Mouse (Mus musculus): Measurements from ENCODE around the gene Trim11. TPM values are rescaled to one million over a fixed set of nuclear protein-coding genes. Genes with fewer than 3 reads are reported as not detected.

Gene Trim11
- total and polyA plus RNA-seq, 2 experiments, result 13.4 to 22.4 TPM

- 40% methylated on average over 15 of the region's 15 CpGs for WGBS
These were observed 18.6 kb upstream of the Trim11 start for GRCm38 (mm10) chr11:58959186-58959825.

DNA sequence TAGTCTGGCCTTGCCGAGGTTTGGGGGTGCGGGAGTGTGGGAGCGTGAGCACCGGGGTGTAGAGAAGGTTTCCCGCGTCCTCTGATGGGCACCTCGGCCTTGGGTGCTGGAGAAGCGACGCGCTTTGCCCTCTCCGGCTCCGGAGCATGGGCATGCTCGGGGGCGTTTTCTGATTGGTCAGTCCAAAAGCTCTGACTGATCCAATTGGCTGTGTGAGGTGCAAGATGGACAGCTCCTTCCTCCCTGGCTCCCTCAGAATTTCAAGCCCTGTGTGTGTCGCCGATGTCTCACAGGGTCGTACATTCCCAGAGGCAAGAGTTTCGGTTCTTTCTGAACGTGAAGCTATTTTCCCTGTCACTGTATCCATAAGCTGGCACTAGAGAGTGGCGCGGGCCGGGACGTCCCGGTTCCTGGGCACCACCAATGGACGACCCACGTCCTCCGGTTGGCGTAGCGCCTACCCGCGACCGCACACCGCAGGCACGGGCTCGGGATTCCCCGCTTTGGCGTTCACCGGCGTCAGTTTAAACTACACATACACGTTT is 17.9 kb upstream of the Trim11 start:
- Histone ChIP-seq H3K27ac (replicated peaks; ENCODE audit: insufficient read depth, low read depth, low read length) (no peak overlapping the region), H3K79me2 (ENCODE audit: control insufficient read depth, insufficient read depth, low read length) (peaks cover 2% of the 10 kb centered on the region; the same call in 1 of the 2 replicates), H3K27me3 (ENCODE audit: control insufficient read depth, insufficient read depth, low read length) (0 out of 2 replicates have a peak, but pooled peaks cover 5% of the 10 kb centered on the region), H3K36me3 (ENCODE audit: control insufficient read depth, insufficient read depth, low read length) (0 out of 2 replicates have a peak, but pooled peaks cover 2% of the 10 kb centered on the region), H3K4me1 (ENCODE audit: control insufficient read depth, insufficient read depth, low read length) (peaks cover 3% of the 10 kb centered on the region; the same call in 1 of the 2 replicates), H3K9ac (ENCODE audit: low read depth, low read length) (peak overlapping the region; percentile 29), H3K4me3 (ENCODE audit: insufficient read depth, low read depth, low read length) (peak overlapping the region; percentile 58)
- TF ChIP-seq POLR2A (IDR thresholded peaks at IDR 0.05; ENCODE audit: extremely low read depth, insufficient read depth, low read length), result no peak
- peak; percentile 34; the same call in 1 of the 2 replicates for TF ChIP-seq CTCF (IDR thresholded peaks at IDR 0.05; ENCODE audit: low read depth, low read length)
- peak; percentile 73 for DNase-seq (ENCODE audit: extremely low read depth, low read depth, low spot score)
- 14% methylated on average over 40 of the region's 40 CpGs for WGBS

More at GRCm38 (mm10) chr11:58959186-58959825, 18.6 kb upstream of the Trim11 start:
- TF ChIP-seq POLR2A (IDR thresholded peaks at IDR 0.05; ENCODE audit: extremely low read depth, insufficient read depth, low read length), result no peak
- TF ChIP-seq CTCF (IDR thresholded peaks at IDR 0.05; ENCODE audit: low read depth, low read length), result no peak
- no peak overlapping the region for H3K27ac ChIP-seq (replicated peaks; ENCODE audit: insufficient read depth, low read depth, low read length)
- peak; percentile 48 for DNase-seq (ENCODE audit: extremely low read depth, low read depth, low spot score)
- 0 out of 2 replicates have a peak, but pooled peaks cover 5% of the 10 kb centered on the region for H3K27me3 ChIP-seq (ENCODE audit: control insufficient read depth, insufficient read depth, low read length)
- H3K4me3 ChIP-seq (ENCODE audit: insufficient read depth, low read depth, low read length), result no peak overlapping the region
- H3K36me3 ChIP-seq (ENCODE audit: control insufficient read depth, insufficient read depth, low read length), result 0 out of 2 replicates have a peak, but pooled peaks cover 2% of the 10 kb centered on the region
- peaks cover 2% of the 10 kb centered on the region; the same call in 1 of the 2 replicates for H3K79me2 ChIP-seq (ENCODE audit: control insufficient read depth, insufficient read depth, low read length)
- H3K4me1 ChIP-seq (ENCODE audit: control insufficient read depth, insufficient read depth, low read length), result peaks cover 3% of the 10 kb centered on the region; the same call in 1 of the 2 replicates
- H3K9ac ChIP-seq (ENCODE audit: low read depth, low read length), result no peak overlapping the region

GRCm38 (mm10) chr11:58961364-58962177 is 16.3 kb upstream of the Trim11 start:
- TF ChIP-seq CTCF (IDR thresholded peaks at IDR 0.05; ENCODE audit: low read depth, low read length), result no peak
- 0 out of 2 replicates have a peak, but pooled peaks cover 2% of the 10 kb centered on the region for H3K36me3 ChIP-seq (ENCODE audit: control insufficient read depth, insufficient read depth, low read length)
- H3K9ac ChIP-seq (ENCODE audit: low read depth, low read length), result no peak overlapping the region
- no peak for DNase-seq (ENCODE audit: extremely low read depth, low read depth, low spot score)
- 0 out of 2 replicates have a peak, but pooled peaks cover 5% of the 10 kb centered on the region for H3K27me3 ChIP-seq (ENCODE audit: control insufficient read depth, insufficient read depth, low read length)
- no peaks in the 10 kb centered on the region for H3K79me2 ChIP-seq (ENCODE audit: control insufficient read depth, insufficient read depth, low read length)
- WGBS, result 63% methylated on average over 50 of the region's 50 CpGs
- H3K27ac ChIP-seq (replicated peaks; ENCODE audit: insufficient read depth, low read depth, low read length), result no peak overlapping the region
- H3K4me1 ChIP-seq (ENCODE audit: control insufficient read depth, insufficient read depth, low read length), result peaks cover 3% of the 10 kb centered on the region; the same call in 1 of the 2 replicates
- no peak overlapping the region for H3K4me3 ChIP-seq (ENCODE audit: insufficient read depth, low read depth, low read length)

- H3K4me1 ChIP-seq (ENCODE audit: control insufficient read depth, insufficient read depth, low read length), result peaks cover 3% of the 10 kb centered on the region; the same call in 1 of the 2 replicates
- 37% methylated on average over 17 of the region's 17 CpGs for WGBS
These were observed 14.3 kb upstream of the Trim11 start for GRCm38 (mm10) chr11:58963543-58963942.

GRCm38 (mm10) chr11:58964216-58964615 is 13.7 kb upstream of the Trim11 start:
- Histone ChIP-seq H3K36me3 (ENCODE audit: control insufficient read depth, insufficient read depth, low read length) (no peaks in the 10 kb centered on the region), H3K27me3 (ENCODE audit: control insufficient read depth, insufficient read depth, low read length) (0 out of 2 replicates have a peak, but pooled peaks cover 5% of the 10 kb centered on the region), H3K79me2 (ENCODE audit: control insufficient read depth, insufficient read depth, low read length) (no peaks in the 10 kb centered on the region), H3K9ac (ENCODE audit: low read depth, low read length) (no peak overlapping the region), H3K27ac (replicated peaks; ENCODE audit: insufficient read depth, low read depth, low read length) (no peak overlapping the region), H3K4me1 (ENCODE audit: control insufficient read depth, insufficient read depth, low read length) (peaks cover 3% of the 10 kb centered on the region; the same call in 1 of the 2 replicates), H3K4me3 (ENCODE audit: insufficient read depth, low read depth, low read length) (no peak overlapping the region)
- WGBS, result 86% methylated on average over 7 of the region's 7 CpGs
- TF ChIP-seq CTCF (IDR thresholded peaks at IDR 0.05; ENCODE audit: low read depth, low read length) (no peak), POLR2A (IDR thresholded peaks at IDR 0.05; ENCODE audit: extremely low read depth, insufficient read depth, low read length) (no peak)
- no peak for DNase-seq (ENCODE audit: extremely low read depth, low read depth, low spot score)

More at GRCm38 (mm10) chr11:58963543-58963942, 14.3 kb upstream of the Trim11 start:
- Histone ChIP-seq H3K36me3 (ENCODE audit: control insufficient read depth, insufficient read depth, low read length) (no peaks in the 10 kb centered on the region), H3K79me2 (ENCODE audit: control insufficient read depth, insufficient read depth, low read length) (no peaks in the 10 kb centered on the region), H3K27me3 (ENCODE audit: control insufficient read depth, insufficient read depth, low read length) (0 out of 2 replicates have a peak, but pooled peaks cover 5% of the 10 kb centered on the region), H3K9ac (ENCODE audit: low read depth, low read length) (no peak overlapping the region), H3K4me3 (ENCODE audit: insufficient read depth, low read depth, low read length) (no peak overlapping the region), H3K27ac (replicated peaks; ENCODE audit: insufficient read depth, low read depth, low read length) (no peak overlapping the region)
- TF ChIP-seq POLR2A (IDR thresholded peaks at IDR 0.05; ENCODE audit: extremely low read depth, insufficient read depth, low read length) (no peak), CTCF (IDR thresholded peaks at IDR 0.05; ENCODE audit: low read depth, low read length) (no peak)
- no peak for DNase-seq (ENCODE audit: extremely low read depth, low read depth, low spot score)

All from liver, adult 2 months (tissue).